Mouse (Mus musculus): Measurements from ENCODE around the gene Tmem59.

GRCm38 (mm10) chr4:107166700-107167099 is 11.5 kb upstream of the Tmem59 start:
- TF ChIP-seq E2F4 (IDR thresholded peaks at IDR 0.05; ENCODE audit: insufficient read depth) (no peak), POLR2A (IDR thresholded peaks at IDR 0.05; ENCODE audit: insufficient read length, low read depth) (no peak), CEBPB (IDR thresholded peaks at IDR 0.05; ENCODE audit: insufficient read depth, poor library complexity, severe bottlenecking) (no peak), MYOG (IDR thresholded peaks at IDR 0.05; ENCODE audit: control insufficient read depth in 1 of 3, insufficient read depth in 1 of 3, insufficient read length in 2 of 3, low read depth in 2 of 3) (no peak), MAX (IDR thresholded peaks at IDR 0.05; ENCODE audit: low read depth) (no peak), TCF12 (IDR thresholded peaks at IDR 0.05; ENCODE audit: insufficient read depth, poor library complexity, severe bottlenecking) (no peak), POLR2AphosphoS2 (IDR thresholded peaks at IDR 0.05; ENCODE audit: insufficient read length, low read depth) (no peak), USF1 (IDR thresholded peaks at IDR 0.05; ENCODE audit: low read depth) (no peak), REST (IDR thresholded peaks at IDR 0.05; ENCODE audit: insufficient read depth, insufficient read length) (no peak)

Measured in myocyte (in vitro differentiated cells).